Mouse (Mus musculus): ENCODE data around the gene Myh9. TPM values are rescaled to one million over a fixed set of nuclear protein-coding genes. Genes with fewer than 3 reads are reported as not detected.

The Myh9 gene
- polyA plus RNA-seq (2014; fragmentation: Nextera tagmentation; extraction: Ambion mirVana), result 75.4 and 77.1 TPM in 2 replicates

DNA sequence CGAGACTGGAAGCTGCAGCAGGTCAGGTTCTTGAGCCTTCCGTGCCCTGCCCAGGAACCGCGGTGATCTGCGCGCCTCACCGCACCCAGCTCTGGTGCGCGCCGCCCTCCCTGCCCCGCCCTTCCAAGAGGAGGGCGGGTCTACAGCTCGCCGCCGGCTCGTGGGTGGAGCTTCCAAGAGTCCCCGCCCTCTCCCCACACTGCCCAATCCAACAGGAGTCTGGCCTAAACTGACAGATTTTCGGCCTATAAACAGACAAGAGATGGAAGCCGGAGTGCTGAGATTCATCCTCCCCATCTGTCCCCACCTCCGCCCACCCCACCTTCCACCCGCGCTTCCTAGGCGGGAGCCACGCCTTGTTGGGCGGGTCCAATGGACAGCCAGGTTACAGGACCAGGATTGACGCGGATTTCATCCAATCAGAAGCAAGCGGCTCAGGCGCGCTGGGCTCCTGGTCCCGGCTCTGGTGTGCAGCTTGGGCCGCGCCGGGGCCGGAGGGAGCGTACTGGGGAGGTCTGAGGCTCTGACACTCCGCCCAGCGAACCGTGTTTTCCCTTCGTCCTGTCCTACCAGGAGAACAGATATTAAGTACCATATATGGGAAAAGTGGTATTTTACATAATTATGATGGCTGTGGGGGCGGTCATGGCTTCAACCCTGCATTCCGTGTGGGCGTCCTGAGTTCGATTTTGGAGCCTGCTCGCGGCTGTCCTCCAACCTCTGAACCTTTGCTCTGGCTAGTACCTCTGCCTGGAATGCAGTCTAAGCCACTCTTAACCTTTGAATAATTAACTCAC, at the start of gene Myh9:
Myh9 (minus strand) TSS at position 129 of the 797 bp plus-strand sequence.
- Histone ChIP-seq H3K4me2 (replicated peaks; ENCODE audit: low read depth, low read length) (peak within 1 kb of the TSS; percentile 84), H3K27me3 (ENCODE audit: control insufficient read depth, insufficient read depth, low read length) (no peaks in the 10 kb centered on the region), H3K27ac (ENCODE audit: low read length) (peak within 1 kb of the TSS; percentile 97), H3K9ac (replicated peaks; ENCODE audit: low read depth, low read length) (peak within 1 kb of the TSS; percentile 96), H3K4me1 (ENCODE audit: control insufficient read depth, insufficient read depth, low read length) (peaks cover 35% of the 10 kb centered on the region), H3K9me3 (ENCODE audit: control insufficient read depth, low read depth, low read length) (no peaks in the 10 kb centered on the region), H3K36me3 (ENCODE audit: control insufficient read depth, insufficient read depth, low read length) (no peaks in the 10 kb centered on the region), H3K4me3 (ENCODE audit: low read depth, low read length) (peak within 1 kb of the TSS; percentile 99)
- under 1% methylated on average over 46 of the region's 46 CpGs for WGBS
- ATAC-seq (ENCODE audit: insufficient number of reproducible peaks, insufficient read depth, low FRiP score, low read depth), result peak; percentile 97

DNA sequence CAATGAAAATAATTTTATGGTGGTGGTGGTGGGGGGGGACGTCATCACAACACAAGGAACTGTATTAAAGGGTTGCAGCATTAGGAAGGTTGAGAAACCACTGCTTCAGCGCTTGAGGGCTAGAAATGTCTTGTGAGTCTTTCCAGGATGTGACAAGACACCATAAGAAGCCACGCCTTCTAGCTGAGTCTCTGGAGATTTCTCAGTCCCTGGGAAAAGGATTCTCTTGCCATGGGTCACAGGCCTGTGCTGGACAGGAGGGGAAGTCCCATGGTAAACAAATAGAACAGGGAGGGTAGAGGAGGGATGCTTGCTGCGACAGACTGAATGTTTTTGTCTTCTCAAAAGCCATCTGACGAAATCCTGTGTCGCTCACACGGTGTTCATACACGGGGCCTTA, 49.8 kb upstream of the Myh9 start:
- 0 out of 2 replicates have a peak, but pooled peaks cover 3% of the 10 kb centered on the region for H3K4me1 ChIP-seq (ENCODE audit: control insufficient read depth, insufficient read depth, low read length)
- 76% methylated on average over 8 of the region's 8 CpGs for WGBS
- H3K36me3 ChIP-seq (ENCODE audit: control insufficient read depth, insufficient read depth, low read length), result no peaks in the 10 kb centered on the region
- no peak; the same call in 1 of the 2 replicates for ATAC-seq (ENCODE audit: insufficient number of reproducible peaks, insufficient read depth, low FRiP score, low read depth)
- no peak overlapping the region for H3K27ac ChIP-seq (ENCODE audit: low read length)
- no peak overlapping the region for H3K4me2 ChIP-seq (replicated peaks; ENCODE audit: low read depth, low read length)
- no peak overlapping the region for H3K9ac ChIP-seq (replicated peaks; ENCODE audit: low read depth, low read length)
- no peaks in the 10 kb centered on the region for H3K9me3 ChIP-seq (ENCODE audit: control insufficient read depth, low read depth, low read length)
- no peak overlapping the region for H3K4me3 ChIP-seq (ENCODE audit: low read depth, low read length)
- H3K27me3 ChIP-seq (ENCODE audit: control insufficient read depth, insufficient read depth, low read length), result no peaks in the 10 kb centered on the region

DNA sequence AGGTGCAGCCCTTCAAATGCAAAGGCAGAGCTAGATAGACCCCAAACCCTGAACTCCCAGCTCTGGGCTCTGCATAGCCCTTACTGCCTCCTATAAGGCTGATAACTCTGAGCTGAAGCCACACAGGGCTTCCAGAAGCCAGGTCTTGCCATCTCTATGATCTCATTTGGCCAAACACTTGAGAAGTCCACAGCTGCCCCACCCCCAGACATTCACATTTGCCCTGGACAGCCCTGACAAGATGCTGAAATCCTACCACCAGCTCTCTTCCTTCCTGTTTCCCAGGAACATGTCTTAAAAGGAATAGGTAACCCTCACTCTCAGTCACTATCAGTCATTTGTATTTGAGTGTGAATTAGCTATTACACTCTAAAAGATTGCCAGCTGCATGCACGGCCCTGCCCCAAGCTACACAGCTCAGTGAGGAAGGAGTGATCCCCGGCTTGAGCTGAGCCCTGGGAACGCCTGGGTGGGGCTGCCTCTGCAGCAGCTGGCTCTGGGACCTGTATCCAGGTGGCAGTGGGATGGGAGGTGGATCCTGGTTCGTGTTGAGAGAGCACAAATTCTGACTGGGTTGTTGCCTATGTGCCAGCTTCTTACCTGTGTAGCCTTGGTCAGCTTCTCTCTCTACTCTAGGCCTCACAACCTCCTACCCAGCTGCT, 47.9 kb upstream of the Myh9 start:
- ATAC-seq (ENCODE audit: insufficient number of reproducible peaks, insufficient read depth, low FRiP score, low read depth), result no peak
- Histone ChIP-seq H3K4me1 (ENCODE audit: control insufficient read depth, insufficient read depth, low read length) (peaks cover 3% of the 10 kb centered on the region; the same call in 1 of the 2 replicates), H3K9ac (replicated peaks; ENCODE audit: low read depth, low read length) (no peak overlapping the region), H3K4me2 (replicated peaks; ENCODE audit: low read depth, low read length) (no peak overlapping the region), H3K4me3 (ENCODE audit: low read depth, low read length) (no peak overlapping the region), H3K9me3 (ENCODE audit: control insufficient read depth, low read depth, low read length) (no peaks in the 10 kb centered on the region), H3K27ac (ENCODE audit: low read length) (no peak overlapping the region), H3K36me3 (ENCODE audit: control insufficient read depth, insufficient read depth, low read length) (no peaks in the 10 kb centered on the region), H3K27me3 (ENCODE audit: control insufficient read depth, insufficient read depth, low read length) (no peaks in the 10 kb centered on the region)
- 35% methylated on average over 4 of the region's 4 CpGs for WGBS

DNA sequence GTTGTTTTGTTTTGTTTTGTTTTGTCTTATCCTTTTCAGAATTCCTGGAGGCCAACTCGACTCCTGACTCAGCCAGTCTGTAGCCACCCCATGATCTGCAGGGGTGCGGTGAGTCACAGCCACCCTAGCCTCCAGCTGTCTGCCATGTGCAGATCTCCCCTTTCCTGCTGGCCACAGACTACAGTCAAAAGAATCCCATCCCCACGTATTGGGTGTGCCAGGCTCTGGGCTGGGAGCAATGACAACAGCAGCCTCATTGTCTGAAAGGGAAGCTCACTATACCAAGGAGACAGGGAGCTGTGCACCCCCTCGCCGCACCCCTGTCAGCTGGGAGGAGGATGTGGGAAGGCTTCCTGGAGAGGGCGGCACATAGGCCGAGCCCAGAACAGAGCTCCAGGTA, 46.3 kb upstream of the Myh9 start:
- H3K9ac ChIP-seq (replicated peaks; ENCODE audit: low read depth, low read length), result no peak overlapping the region
- peaks cover 9% of the 10 kb centered on the region; the same call in 1 of the 2 replicates for H3K4me1 ChIP-seq (ENCODE audit: control insufficient read depth, insufficient read depth, low read length)
- 61% methylated on average over 7 of the region's 7 CpGs for whole genome bisulfite sequencing
- H3K27ac ChIP-seq (ENCODE audit: low read length), result no peak overlapping the region
- no peak for ATAC-seq (ENCODE audit: insufficient number of reproducible peaks, insufficient read depth, low FRiP score, low read depth)
- no peaks in the 10 kb centered on the region for H3K9me3 ChIP-seq (ENCODE audit: control insufficient read depth, low read depth, low read length)
- H3K36me3 ChIP-seq (ENCODE audit: control insufficient read depth, insufficient read depth, low read length), result no peaks in the 10 kb centered on the region
- H3K4me3 ChIP-seq (ENCODE audit: low read depth, low read length), result no peak overlapping the region
- H3K27me3 ChIP-seq (ENCODE audit: control insufficient read depth, insufficient read depth, low read length), result no peaks in the 10 kb centered on the region
- H3K4me2 ChIP-seq (replicated peaks; ENCODE audit: low read depth, low read length), result no peak overlapping the region

DNA sequence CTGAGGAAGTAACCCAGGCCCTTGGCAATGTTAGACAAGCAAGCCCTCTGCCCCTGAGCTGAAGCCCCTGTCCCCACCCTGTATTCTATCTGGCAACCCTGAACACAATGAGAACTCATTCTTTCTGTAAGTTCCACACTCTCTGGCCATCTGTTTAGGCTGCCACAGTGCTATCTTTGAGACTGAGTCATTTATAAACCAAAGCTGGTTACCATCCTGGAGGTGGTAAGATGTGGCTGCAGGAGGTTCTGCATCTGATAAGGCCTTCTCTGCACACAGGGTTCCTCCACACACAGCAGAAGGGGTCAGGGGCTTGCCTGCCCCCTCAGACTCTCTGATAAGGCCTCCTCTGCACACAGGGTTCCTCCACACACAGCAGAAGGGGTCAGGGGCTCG, 45.1 kb upstream of the Myh9 start:
- no peaks in the 10 kb centered on the region for H3K9me3 ChIP-seq (ENCODE audit: control insufficient read depth, low read depth, low read length)
- 60% methylated on average over 1 of the region's 1 CpGs for WGBS
- H3K4me1 ChIP-seq (ENCODE audit: control insufficient read depth, insufficient read depth, low read length), result peaks cover 20% of the 10 kb centered on the region
- no peak overlapping the region for H3K9ac ChIP-seq (replicated peaks; ENCODE audit: low read depth, low read length)
- H3K4me3 ChIP-seq (ENCODE audit: low read depth, low read length), result no peak overlapping the region
- H3K27ac ChIP-seq (ENCODE audit: low read length), result peak overlapping the region; percentile 33; the same call in 1 of the 2 replicates
- no peak for ATAC-seq (ENCODE audit: insufficient number of reproducible peaks, insufficient read depth, low FRiP score, low read depth)
- H3K36me3 ChIP-seq (ENCODE audit: control insufficient read depth, insufficient read depth, low read length), result no peaks in the 10 kb centered on the region
- H3K27me3 ChIP-seq (ENCODE audit: control insufficient read depth, insufficient read depth, low read length), result no peaks in the 10 kb centered on the region
- H3K4me2 ChIP-seq (replicated peaks; ENCODE audit: low read depth, low read length), result no peak overlapping the region

DNA sequence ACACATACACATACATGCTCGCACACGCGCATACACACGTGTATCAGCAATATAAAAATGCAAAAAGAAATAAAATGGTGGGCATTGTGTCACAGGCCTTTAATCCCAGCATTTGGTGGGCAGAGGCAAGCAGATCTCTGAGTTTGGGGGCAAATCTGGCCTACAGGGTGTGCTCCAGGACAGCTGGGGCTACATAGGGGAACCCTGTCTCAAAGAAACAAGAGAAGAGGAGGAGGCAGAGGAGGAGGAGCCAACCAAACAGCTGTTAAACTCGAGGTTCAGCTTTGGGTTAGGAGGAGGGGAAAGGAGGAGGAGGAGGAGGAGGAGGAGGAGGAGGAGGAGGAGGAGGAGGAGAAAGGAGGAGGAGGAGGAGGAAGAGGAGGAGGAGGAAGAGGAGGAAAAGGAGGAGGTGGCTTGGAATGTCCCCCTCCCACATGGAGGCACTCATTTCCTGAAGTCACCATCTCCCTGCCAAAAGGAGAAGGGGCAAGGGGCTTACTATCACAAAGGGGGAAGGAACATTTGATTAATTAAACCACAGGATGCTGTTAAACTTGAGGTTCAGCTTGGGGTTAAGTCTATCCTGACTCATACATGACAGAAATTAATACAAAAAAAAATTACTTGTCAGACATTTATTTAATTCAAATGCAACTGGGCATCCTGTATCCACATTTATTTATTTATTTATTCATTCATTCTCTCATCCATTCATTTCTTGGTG, 44.6 kb upstream of the Myh9 start:
- Histone ChIP-seq H3K36me3 (ENCODE audit: control insufficient read depth, insufficient read depth, low read length) (no peaks in the 10 kb centered on the region), H3K27ac (ENCODE audit: low read length) (peak overlapping the region; percentile 33; the same call in 1 of the 2 replicates), H3K27me3 (ENCODE audit: control insufficient read depth, insufficient read depth, low read length) (no peaks in the 10 kb centered on the region), H3K4me2 (replicated peaks; ENCODE audit: low read depth, low read length) (no peak overlapping the region), H3K4me1 (ENCODE audit: control insufficient read depth, insufficient read depth, low read length) (peaks cover 24% of the 10 kb centered on the region), H3K9ac (replicated peaks; ENCODE audit: low read depth, low read length) (no peak overlapping the region), H3K4me3 (ENCODE audit: low read depth, low read length) (no peak overlapping the region), H3K9me3 (ENCODE audit: control insufficient read depth, low read depth, low read length) (no peaks in the 10 kb centered on the region)
- ATAC-seq (ENCODE audit: insufficient number of reproducible peaks, insufficient read depth, low FRiP score, low read depth), result no peak
- 96% methylated on average over 4 of the region's 5 CpGs for WGBS

DNA sequence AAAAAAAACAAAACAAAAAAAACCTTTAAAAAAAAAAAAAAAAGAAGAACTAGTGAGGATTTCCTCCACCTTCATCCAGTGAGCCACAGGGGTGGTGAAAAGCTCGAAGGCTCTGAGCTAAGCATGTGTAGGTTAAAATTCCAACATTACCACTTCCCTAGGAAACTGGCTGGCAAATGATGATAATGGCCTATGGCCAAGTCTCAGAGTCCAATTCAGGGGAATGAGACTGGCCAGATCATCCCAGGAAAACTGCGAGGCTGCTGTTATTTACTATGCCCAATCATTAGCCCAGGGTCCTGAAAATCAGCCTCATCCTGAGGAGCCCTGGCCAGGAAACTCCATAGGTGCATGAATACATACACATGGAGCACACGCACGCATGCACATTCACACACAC, 44.0 kb upstream of the Myh9 start:
- no peak overlapping the region for H3K9ac ChIP-seq (replicated peaks; ENCODE audit: low read depth, low read length)
- ATAC-seq (ENCODE audit: insufficient number of reproducible peaks, insufficient read depth, low FRiP score, low read depth), result no peak
- H3K27me3 ChIP-seq (ENCODE audit: control insufficient read depth, insufficient read depth, low read length), result no peaks in the 10 kb centered on the region
- no peak overlapping the region; the same call in 1 of the 2 replicates for H3K27ac ChIP-seq (ENCODE audit: low read length)
- WGBS, result 84% methylated on average over 4 of the region's 4 CpGs
- peaks cover 24% of the 10 kb centered on the region for H3K4me1 ChIP-seq (ENCODE audit: control insufficient read depth, insufficient read depth, low read length)
- H3K36me3 ChIP-seq (ENCODE audit: control insufficient read depth, insufficient read depth, low read length), result no peaks in the 10 kb centered on the region
- no peaks in the 10 kb centered on the region for H3K9me3 ChIP-seq (ENCODE audit: control insufficient read depth, low read depth, low read length)
- H3K4me2 ChIP-seq (replicated peaks; ENCODE audit: low read depth, low read length), result no peak overlapping the region
- H3K4me3 ChIP-seq (ENCODE audit: low read depth, low read length), result no peak overlapping the region

DNA sequence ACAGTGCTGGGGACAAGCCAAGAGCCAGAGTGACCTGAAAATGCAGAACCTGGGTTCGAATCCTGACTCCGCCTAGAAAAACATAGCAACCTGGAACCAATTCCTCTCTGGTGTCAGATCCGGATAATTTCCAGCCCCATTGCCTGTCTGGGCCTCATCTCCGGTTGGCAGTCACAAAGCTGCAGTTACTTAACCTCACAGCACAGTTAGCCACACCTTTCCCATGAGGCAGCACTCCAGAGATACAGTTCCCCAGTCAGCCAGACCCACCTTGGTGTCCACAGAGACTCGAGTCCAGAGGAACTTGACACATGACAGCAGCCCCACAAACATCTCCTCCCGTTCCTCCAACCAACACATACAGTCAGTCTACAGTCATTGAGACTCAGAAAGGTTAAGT, 43.2 kb upstream of the Myh9 start:
- Histone ChIP-seq H3K4me1 (ENCODE audit: control insufficient read depth, insufficient read depth, low read length) (peaks cover 24% of the 10 kb centered on the region), H3K9me3 (ENCODE audit: control insufficient read depth, low read depth, low read length) (no peaks in the 10 kb centered on the region), H3K27me3 (ENCODE audit: control insufficient read depth, insufficient read depth, low read length) (no peaks in the 10 kb centered on the region), H3K36me3 (ENCODE audit: control insufficient read depth, insufficient read depth, low read length) (no peaks in the 10 kb centered on the region), H3K27ac (ENCODE audit: low read length) (no peak overlapping the region), H3K4me3 (ENCODE audit: low read depth, low read length) (no peak overlapping the region), H3K4me2 (replicated peaks; ENCODE audit: low read depth, low read length) (no peak overlapping the region), H3K9ac (replicated peaks; ENCODE audit: low read depth, low read length) (no peak overlapping the region)
- ATAC-seq (ENCODE audit: insufficient number of reproducible peaks, insufficient read depth, low FRiP score, low read depth), result no peak
- 86% methylated on average over 6 of the region's 6 CpGs for WGBS
